Mouse (Mus musculus): Measurements from ENCODE around the gene Erv3. TPM values are rescaled to one million over a fixed set of nuclear protein-coding genes. Genes with fewer than 3 reads are reported as not detected.
A peak's percentile ranks its signal among the peaks of the same experiment; 100 is the strongest.

Erv3 gene
- polyA plus RNA-seq, 1 experiment from 2014 or later, result not detected

DNA sequence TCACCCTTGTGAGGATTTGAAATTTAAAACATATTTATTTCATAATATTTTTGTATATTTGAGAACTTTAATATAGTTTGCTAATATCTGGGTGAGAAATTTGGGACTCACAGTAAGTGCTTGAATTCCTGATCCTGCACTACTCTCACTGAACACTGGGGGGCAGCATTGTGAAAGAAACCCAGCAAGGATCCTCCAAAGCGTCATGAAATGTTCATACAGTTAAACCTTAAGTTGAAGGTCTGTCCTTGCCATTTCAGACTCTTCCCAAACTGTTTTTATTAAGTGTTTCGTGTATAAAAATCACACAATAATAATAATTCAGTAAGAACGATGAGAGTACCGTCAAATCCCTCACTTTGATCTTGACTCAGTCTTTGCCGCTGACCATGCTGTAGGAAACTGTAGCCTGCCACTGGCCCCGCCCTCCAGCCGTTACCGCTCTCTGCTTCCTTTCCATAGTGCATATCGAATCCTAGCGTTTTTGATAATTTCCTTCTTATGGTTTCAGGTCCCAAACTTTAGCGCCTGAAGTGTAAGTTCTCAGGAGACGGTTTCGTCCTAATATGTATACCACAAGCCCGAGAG, 39.4 kb downstream of the Erv3 start:
- Histone ChIP-seq H3K27me3 (replicated peaks) (no peaks in the 10 kb centered on the region), H3K4me3 (replicated peaks) (no peak overlapping the region), H3K4me1 (peaks cover 6% of the 10 kb centered on the region), H3K9me3 (replicated peaks) (no peaks in the 10 kb centered on the region), H3K36me3 (no peaks in the 10 kb centered on the region), H3K27ac (replicated peaks) (no peak overlapping the region), H3K4me2 (peak overlapping the region; percentile 46), H3K9ac (replicated peaks) (no peak overlapping the region)
- peak; percentile 61; the same call in 1 of the 2 replicates for ATAC-seq (ENCODE audit: low FRiP score)
- WGBS, result 25% methylated on average over 14 of the region's 14 CpGs

DNA sequence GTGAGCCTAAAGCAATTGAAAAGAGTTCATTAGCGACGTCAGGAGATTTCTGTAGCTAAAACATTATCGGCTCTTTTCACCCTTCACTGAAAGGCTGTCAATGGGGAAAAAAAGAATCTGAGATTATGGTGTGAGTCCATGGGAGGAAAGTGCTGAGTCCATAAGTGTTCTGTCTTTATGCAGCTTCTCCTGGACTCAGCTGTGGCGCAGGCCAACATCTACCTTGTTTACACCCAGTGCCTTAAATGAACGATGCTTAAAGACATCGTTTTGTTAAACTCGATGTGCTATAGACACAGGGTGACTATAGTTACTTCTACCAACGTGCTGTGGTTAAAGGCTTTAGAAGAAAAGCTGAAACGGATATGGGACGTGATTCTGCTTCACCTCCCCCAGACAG, 45.2 kb downstream of the Erv3 start:
- WGBS, result 79% methylated on average over 10 of the region's 10 CpGs

DNA sequence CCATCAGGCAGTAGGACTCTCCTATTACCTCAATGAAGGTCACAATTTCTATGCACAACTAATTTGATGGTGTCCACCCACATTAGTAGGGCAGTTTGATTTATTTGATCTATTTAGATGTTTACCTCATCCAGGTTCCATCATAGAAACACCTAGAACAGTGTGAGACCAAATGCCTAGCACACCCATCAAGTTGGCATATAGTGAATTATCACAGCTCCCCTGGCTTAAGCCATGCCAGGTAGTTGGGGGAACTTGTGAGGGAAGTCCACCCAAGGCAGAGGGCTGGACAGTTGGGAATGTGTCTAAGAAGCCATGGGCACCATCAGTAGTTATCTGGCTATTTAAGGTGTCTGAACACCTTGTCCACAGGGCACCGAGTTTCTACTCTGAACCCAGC, 46.1 kb downstream of the Erv3 start:
- peaks cover 5% of the 10 kb centered on the region; the same call in 1 of the 2 replicates for H3K27me3 ChIP-seq (replicated peaks)
- 74% methylated on average over 1 of the region's 1 CpGs for WGBS

More for the DNA sequence above, 45.2 kb downstream of the Erv3 start:
- no peaks in the 10 kb centered on the region for H3K4me1 ChIP-seq
- no peak overlapping the region for H3K4me3 ChIP-seq (replicated peaks)
- no peak overlapping the region for H3K27ac ChIP-seq (replicated peaks)
- H3K9me3 ChIP-seq (replicated peaks), result no peaks in the 10 kb centered on the region
- no peak overlapping the region for H3K4me2 ChIP-seq
- no peaks in the 10 kb centered on the region for H3K36me3 ChIP-seq
- no peak for ATAC-seq (ENCODE audit: low FRiP score)
- peaks cover 5% of the 10 kb centered on the region; the same call in 1 of the 2 replicates for H3K27me3 ChIP-seq (replicated peaks)
- H3K9ac ChIP-seq (replicated peaks), result no peak overlapping the region

DNA sequence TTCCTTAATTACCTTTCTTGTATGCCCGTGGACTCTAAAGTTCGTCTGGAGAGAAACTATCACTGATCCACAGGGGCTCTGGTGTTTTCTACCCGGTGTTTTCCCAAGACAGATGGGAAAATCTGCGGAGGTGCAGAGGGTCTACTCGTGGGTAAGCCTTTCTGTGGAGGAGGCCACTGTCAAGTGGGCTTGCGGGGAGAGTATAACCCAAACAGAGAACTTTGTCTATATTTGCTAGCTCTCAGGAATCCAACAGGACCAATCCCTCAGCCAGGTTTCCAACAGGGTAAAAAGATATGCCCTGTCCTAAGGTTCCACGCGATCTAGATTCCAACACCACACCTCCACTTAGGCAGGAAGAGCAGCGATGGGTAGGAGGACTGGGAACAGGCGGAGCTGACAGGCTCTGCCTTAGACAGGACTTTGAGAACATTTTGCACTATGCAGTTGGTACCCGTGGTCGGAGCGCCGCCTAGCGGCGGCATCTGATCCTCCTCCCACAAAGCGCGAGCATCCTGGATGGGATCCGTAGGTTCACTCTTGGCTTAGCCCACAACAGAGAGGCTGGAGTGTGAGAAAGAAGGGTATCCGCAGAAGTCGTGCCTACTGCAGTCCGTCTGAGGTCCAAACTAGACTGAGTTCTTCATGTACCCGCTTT, 46.9 kb downstream of the Erv3 start:
- H3K4me2 ChIP-seq, result no peak overlapping the region
- H3K27me3 ChIP-seq (replicated peaks), result peaks cover 5% of the 10 kb centered on the region; the same call in 1 of the 2 replicates
- no peaks in the 10 kb centered on the region for H3K9me3 ChIP-seq (replicated peaks)
- no peaks in the 10 kb centered on the region for H3K36me3 ChIP-seq
- ATAC-seq (ENCODE audit: low FRiP score), result peak; percentile 90
- peaks cover 8% of the 10 kb centered on the region; the same call in 1 of the 2 replicates for H3K4me1 ChIP-seq
- no peak overlapping the region for H3K9ac ChIP-seq (replicated peaks)
- no peak overlapping the region for H3K27ac ChIP-seq (replicated peaks)
- H3K4me3 ChIP-seq (replicated peaks), result no peak overlapping the region
- whole genome bisulfite sequencing, result 17% methylated on average over 23 of the region's 23 CpGs

More for the DNA sequence above, 46.1 kb downstream of the Erv3 start:
- no peak for ATAC-seq (ENCODE audit: low FRiP score)
- Histone ChIP-seq H3K4me2 (no peak overlapping the region), H3K27ac (replicated peaks) (no peak overlapping the region), H3K4me3 (replicated peaks) (no peak overlapping the region), H3K9me3 (replicated peaks) (no peaks in the 10 kb centered on the region), H3K4me1 (peaks cover 7% of the 10 kb centered on the region; the same call in 1 of the 2 replicates), H3K36me3 (no peaks in the 10 kb centered on the region), H3K9ac (replicated peaks) (no peak overlapping the region)

DNA sequence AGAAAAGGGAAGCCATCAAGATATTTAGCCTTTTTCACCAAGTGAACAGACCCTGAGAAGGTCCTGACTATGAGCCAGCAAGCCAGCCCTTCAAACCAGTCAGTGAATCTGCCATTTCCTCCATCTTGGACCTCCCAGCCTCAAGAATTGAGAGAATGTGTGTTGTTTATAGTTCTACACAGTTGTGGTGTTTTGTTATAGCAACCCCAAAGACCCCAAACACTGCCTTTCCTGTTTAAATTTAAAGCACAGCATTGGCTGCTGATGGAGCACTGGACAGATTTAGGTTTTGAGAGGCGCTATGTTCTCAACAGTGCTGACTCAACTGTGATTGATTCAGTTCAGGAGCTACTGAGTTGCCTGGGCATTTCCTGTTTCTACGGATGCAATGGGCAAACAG, 47.9 kb downstream of the Erv3 start:
- Histone ChIP-seq H3K4me1 (peaks cover 8% of the 10 kb centered on the region; the same call in 1 of the 2 replicates), H3K27me3 (replicated peaks) (peaks cover 5% of the 10 kb centered on the region; the same call in 1 of the 2 replicates), H3K4me2 (no peak overlapping the region), H3K9me3 (replicated peaks) (no peaks in the 10 kb centered on the region), H3K9ac (replicated peaks) (no peak overlapping the region), H3K4me3 (replicated peaks) (no peak overlapping the region), H3K36me3 (no peaks in the 10 kb centered on the region), H3K27ac (replicated peaks) (no peak overlapping the region)
- 92% methylated on average over 2 of the region's 2 CpGs for WGBS
- no peak for ATAC-seq (ENCODE audit: low FRiP score)

DNA sequence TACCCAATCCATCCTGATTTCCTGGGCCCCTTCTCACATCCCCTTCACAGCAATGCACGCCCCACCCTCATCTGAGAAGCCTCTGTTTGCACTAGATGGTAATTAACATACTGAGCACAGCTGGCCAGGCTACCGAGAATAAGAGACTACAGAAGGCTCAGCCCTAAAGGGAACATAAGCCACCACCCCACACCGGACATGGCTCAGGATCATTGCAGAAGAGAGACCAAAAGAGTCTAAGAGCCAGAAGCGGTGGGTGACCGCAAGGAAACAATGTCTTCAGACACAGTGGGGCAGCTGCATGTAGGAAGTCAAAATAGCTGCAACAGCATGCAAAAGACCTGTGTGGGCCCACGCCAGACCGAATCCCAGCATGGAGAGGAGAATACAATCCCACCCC, 50.7 kb downstream of the Erv3 start:
- Histone ChIP-seq H3K27ac (replicated peaks) (no peak overlapping the region), H3K9ac (replicated peaks) (no peak overlapping the region), H3K4me2 (no peak overlapping the region), H3K4me1 (peaks cover 8% of the 10 kb centered on the region; the same call in 1 of the 2 replicates), H3K9me3 (replicated peaks) (no peaks in the 10 kb centered on the region), H3K27me3 (replicated peaks) (peaks cover 2% of the 10 kb centered on the region; the same call in 1 of the 2 replicates), H3K36me3 (no peaks in the 10 kb centered on the region), H3K4me3 (replicated peaks) (no peak overlapping the region)
- ATAC-seq (ENCODE audit: low FRiP score), result no peak
- 40% methylated on average over 7 of the region's 7 CpGs for WGBS

DNA sequence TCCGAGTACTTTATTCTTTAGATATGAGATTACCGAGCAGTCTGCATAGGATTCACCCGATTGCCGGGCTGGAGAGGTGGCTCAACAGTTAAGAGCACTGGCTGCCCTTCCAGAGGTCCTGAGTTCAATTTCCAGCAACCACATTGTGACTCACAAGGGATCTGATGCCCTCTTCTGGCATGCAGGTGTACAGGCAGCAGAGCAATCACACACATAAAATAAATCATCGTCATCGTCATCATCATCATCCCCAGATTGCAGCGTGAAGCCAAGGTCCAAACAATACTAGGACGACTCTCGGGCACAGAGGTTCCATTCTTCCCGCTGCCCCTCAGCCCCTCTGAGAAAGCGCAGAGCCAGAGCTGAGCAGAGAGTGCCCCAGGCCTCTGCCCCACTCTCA, 51.9 kb downstream of the Erv3 start:
- WGBS, result 63% methylated on average over 11 of the region's 11 CpGs
- Histone ChIP-seq H3K9ac (replicated peaks) (no peak overlapping the region), H3K27ac (replicated peaks) (no peak overlapping the region), H3K36me3 (no peaks in the 10 kb centered on the region), H3K4me3 (replicated peaks) (no peak overlapping the region), H3K27me3 (replicated peaks) (no peaks in the 10 kb centered on the region), H3K4me2 (no peak overlapping the region), H3K4me1 (peaks cover 8% of the 10 kb centered on the region; the same call in 1 of the 2 replicates), H3K9me3 (replicated peaks) (no peaks in the 10 kb centered on the region)
- ATAC-seq (ENCODE audit: low FRiP score), result no peak

DNA sequence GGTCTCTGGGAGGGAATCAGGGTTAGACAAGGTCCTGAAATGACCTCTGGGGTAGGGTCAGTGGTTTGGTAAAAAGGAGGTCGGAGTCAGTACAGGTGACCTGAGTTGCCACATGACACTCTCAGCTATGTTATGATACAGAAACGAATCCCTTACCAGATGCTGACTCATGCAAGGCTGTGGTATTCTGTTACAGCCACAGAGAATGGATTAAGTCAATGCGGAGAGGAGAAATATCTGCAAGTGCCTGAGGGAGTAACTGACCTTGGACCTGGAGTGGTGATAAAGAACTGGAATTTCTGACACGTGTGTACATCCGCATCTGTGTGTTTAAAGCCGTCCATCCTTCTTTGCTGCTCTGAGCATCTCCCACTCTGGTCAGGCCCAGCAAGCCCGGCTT, 52.7 kb downstream of the Erv3 start:
- 83% methylated on average over 7 of the region's 7 CpGs for WGBS
- no peak for ATAC-seq (ENCODE audit: low FRiP score)
- no peak overlapping the region for H3K27ac ChIP-seq (replicated peaks)
- no peaks in the 10 kb centered on the region for H3K9me3 ChIP-seq (replicated peaks)
- H3K4me3 ChIP-seq (replicated peaks), result no peak overlapping the region
- no peaks in the 10 kb centered on the region for H3K36me3 ChIP-seq
- peaks cover 8% of the 10 kb centered on the region; the same call in 1 of the 2 replicates for H3K4me1 ChIP-seq
- no peak overlapping the region for H3K9ac ChIP-seq (replicated peaks)
- no peak overlapping the region for H3K4me2 ChIP-seq
- H3K27me3 ChIP-seq (replicated peaks), result no peaks in the 10 kb centered on the region

DNA sequence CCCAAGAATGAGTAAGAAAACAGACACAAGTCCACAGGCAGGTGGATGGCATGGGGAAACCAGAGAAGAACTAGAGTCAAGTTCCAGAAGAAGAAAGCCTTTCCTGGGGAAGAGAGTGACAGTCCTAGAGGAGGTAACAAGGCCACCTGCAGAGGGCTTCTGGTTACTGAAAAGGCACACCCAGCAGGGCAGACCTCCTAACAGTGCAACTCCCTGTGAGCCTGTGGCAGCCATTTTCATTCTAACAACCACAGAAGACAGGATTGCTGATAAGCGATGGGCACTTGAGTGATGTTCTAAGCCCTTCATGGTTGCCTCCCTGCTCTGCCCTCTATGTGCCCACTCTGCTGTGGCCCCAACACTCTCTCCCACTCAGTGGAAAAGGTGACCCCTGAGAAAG, 54.2 kb downstream of the Erv3 start:
- H3K27ac ChIP-seq (replicated peaks), result no peak overlapping the region
- no peaks in the 10 kb centered on the region for H3K36me3 ChIP-seq
- 70% methylated on average over 1 of the region's 1 CpGs for WGBS
- no peaks in the 10 kb centered on the region for H3K27me3 ChIP-seq (replicated peaks)
- H3K4me1 ChIP-seq, result peaks cover 8% of the 10 kb centered on the region; the same call in 1 of the 2 replicates
- no peak overlapping the region for H3K9ac ChIP-seq (replicated peaks)
- H3K4me2 ChIP-seq, result no peak overlapping the region
- H3K9me3 ChIP-seq (replicated peaks), result no peaks in the 10 kb centered on the region
- no peak for ATAC-seq (ENCODE audit: low FRiP score)
- H3K4me3 ChIP-seq (replicated peaks), result no peak overlapping the region

DNA sequence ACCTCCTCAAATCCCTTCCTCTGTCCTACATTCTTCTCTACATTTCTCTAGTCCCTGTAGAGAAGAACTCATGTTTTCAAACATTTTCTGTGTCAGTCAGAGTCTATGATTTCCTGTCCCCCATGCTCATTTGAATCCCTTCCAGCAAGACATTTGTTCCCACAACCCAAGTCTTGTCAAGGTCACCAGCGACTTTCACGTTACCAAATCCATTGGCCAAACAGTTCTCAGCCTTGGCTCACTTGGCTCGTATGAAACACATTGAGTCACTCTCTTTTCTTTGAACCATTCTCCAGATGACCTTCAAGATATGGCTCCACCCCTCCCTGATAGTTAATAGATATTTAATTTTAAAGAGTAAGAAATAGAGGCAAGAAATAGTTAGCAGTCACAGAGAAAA, 55.7 kb downstream of the Erv3 start:
- Histone ChIP-seq H3K9me3 (replicated peaks) (no peaks in the 10 kb centered on the region), H3K4me1 (peaks cover 4% of the 10 kb centered on the region; the same call in 1 of the 2 replicates), H3K9ac (replicated peaks) (no peak overlapping the region)

More for the DNA sequence above, 55.7 kb downstream of the Erv3 start:
- no peak overlapping the region for H3K4me3 ChIP-seq (replicated peaks)
- H3K27ac ChIP-seq (replicated peaks), result no peak overlapping the region
- WGBS, result 92% methylated on average over 3 of the region's 3 CpGs
- H3K36me3 ChIP-seq, result no peaks in the 10 kb centered on the region
- H3K4me2 ChIP-seq, result no peak overlapping the region
- no peak for ATAC-seq (ENCODE audit: low FRiP score)
- H3K27me3 ChIP-seq (replicated peaks), result no peaks in the 10 kb centered on the region
